Mouse (Mus musculus) midbrain, embryonic 12.5 days (tissue): ENCODE results near the gene Olfr734. TPM values are rescaled to one million over a fixed set of nuclear protein-coding genes. Genes with fewer than 3 reads are reported as not detected.

ENCODE experiments used
- ATAC-seq: fragments of 200-750 bp; cut with Nextera tagmentation; 2 replicates; pipeline ENCODE4 v1.8.0; 2017; ENCODE audit warnings: low read depth, moderate TSS enrichment, moderate library complexity; ENCODE audit not compliant: low FRiP score
- H3K27ac ChIP-seq: fragments of 300-500 bp; sonication (generic); replicated peaks from 2 replicates; pipeline ENCODE4 v1.5.1; 2016; ENCODE audit warnings: mild to moderate bottlenecking
- H3K27me3 ChIP-seq: fragments of 300-500 bp; sonication (generic); 2 replicates; pipeline ENCODE4 v1.6.1; 2016; ENCODE audit warnings: mild to moderate bottlenecking
- H3K36me3 ChIP-seq: fragments of 300-500 bp; sonication (generic); 2 replicates; pipeline ENCODE4 v1.6.1; 2016
- H3K4me1 ChIP-seq: fragments of 300-500 bp; sonication (generic); 2 replicates; pipeline ENCODE4 v1.6.1; 2016
- H3K4me2 ChIP-seq: fragments of 300-500 bp; sonication (generic); replicated peaks from 2 replicates; pipeline ENCODE4 v1.6.1; 2016; ENCODE audit warnings: mild to moderate bottlenecking, moderate library complexity
- H3K4me3 ChIP-seq: fragments of 300-500 bp; sonication (generic); 2 replicates; pipeline ENCODE4 v1.5.1; 2016; ENCODE audit warnings: mild to moderate bottlenecking
- H3K9ac ChIP-seq: fragments of 300-500 bp; sonication (generic); replicated peaks from 2 replicates; pipeline ENCODE4 v1.6.1; 2016; ENCODE audit warnings: mild to moderate bottlenecking, moderate library complexity
- H3K9me3 ChIP-seq: fragments of 300-500 bp; sonication (generic); 2 replicates; pipeline ENCODE4 v1.6.1; 2016; ENCODE audit warnings: mild to moderate bottlenecking
- WGBS: fragments of 180-500 bp; shearing (Covaris S2); methylation state at CpG from one replicate; pipeline ENCODE4 v1.1.7; 2016; 5-methylcytosine and 5-hydroxymethylcytosine counted together
- polyA plus RNA-seq: library from polyadenylated mRNA; unstranded; fragments of >200 nt; fragmentation: Nextera tagmentation; extraction: Ambion mirVana; gene quantifications from 2 replicates; pipeline ENCODE4 v1.2.1, GENCODE M21; 2016

The Olfr734 gene
- not detected in 2 replicates for polyA plus RNA-seq

DNA sequence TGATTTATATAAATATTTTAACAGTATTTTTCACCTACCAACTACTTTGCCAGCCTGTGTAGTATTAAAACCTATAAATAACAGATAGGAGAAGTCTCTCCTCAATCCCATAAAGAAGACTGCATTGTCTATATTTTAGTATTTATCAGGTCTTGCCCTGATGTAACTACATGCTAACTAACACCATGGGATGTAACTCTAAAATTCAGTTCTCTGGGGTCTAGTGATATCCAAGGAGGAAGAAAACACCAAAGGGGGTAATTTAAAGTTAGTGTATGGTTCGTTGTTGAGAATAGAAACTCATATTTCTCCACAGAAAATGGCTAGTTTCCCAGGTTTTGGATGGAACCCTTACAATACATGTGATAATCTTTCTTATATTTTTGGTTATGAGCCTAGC is at the start of gene Olfr734:
TSS of gene Olfr734 (minus strand) at position 101 of the 400 bp plus-strand sequence.
- H3K4me2 ChIP-seq: no peak within 1 kb of the TSS
- H3K27me3 ChIP-seq: no peaks in the 10 kb centered on the region
- ATAC-seq: no peak
- H3K9ac ChIP-seq: no peak within 1 kb of the TSS
- no peaks in the 10 kb centered on the region for H3K4me1 ChIP-seq
- no peak within 1 kb of the TSS for H3K27ac ChIP-seq
- no peaks in the 10 kb centered on the region for H3K36me3 ChIP-seq
- peaks cover 3% of the 10 kb centered on the region; the same call in 1 of the 2 replicates for H3K9me3 ChIP-seq
- WGBS: 79% methylated on average over 1 of the region's 1 CpGs
- H3K4me3 ChIP-seq: no peak within 1 kb of the TSS

DNA sequence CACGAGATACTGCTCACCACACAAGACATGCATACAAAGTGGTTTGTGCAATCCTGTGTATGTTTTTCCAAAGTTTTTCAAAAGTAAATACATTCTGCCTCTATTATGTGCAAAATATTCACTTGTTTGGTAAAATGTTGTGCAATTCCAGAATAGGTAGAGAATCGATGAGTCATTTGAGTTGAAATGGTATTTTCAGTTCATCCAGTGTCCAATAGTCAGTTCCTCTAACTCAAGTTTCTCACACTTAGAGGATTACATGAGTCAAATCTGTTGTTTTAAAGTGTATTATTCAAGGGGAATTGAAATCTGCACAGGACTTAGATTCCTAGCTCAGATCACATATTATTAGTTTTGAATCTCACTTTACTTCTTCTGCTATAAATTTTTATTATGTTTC is 37.0 kb upstream of the Olfr734 start:
- H3K27me3 ChIP-seq: no peaks in the 10 kb centered on the region
- no peak for ATAC-seq
- no peaks in the 10 kb centered on the region for H3K36me3 ChIP-seq
- H3K9me3 ChIP-seq: no peaks in the 10 kb centered on the region
- H3K4me2 ChIP-seq: no peak overlapping the region
- H3K27ac ChIP-seq: no peak overlapping the region
- WGBS: 79% methylated on average over 2 of the region's 2 CpGs
- H3K4me3 ChIP-seq: no peak overlapping the region
- H3K4me1 ChIP-seq: no peaks in the 10 kb centered on the region
- H3K9ac ChIP-seq: no peak overlapping the region

- Histone ChIP-seq H3K4me3 (no peak overlapping the region), H3K4me2 (no peak overlapping the region), H3K27me3 (no peaks in the 10 kb centered on the region), H3K9ac (no peak overlapping the region), H3K27ac (no peak overlapping the region), H3K9me3 (no peaks in the 10 kb centered on the region), H3K4me1 (no peaks in the 10 kb centered on the region), H3K36me3 (no peaks in the 10 kb centered on the region)
- no peak for ATAC-seq
- 87% methylated on average over 3 of the region's 3 CpGs for WGBS
Measured at GRCm38 (mm10) chr14:50360480-50360879, 33.9 kb upstream of the Olfr734 start.

GRCm38 (mm10) chr14:50357593-50357992 is 31.0 kb upstream of the Olfr734 start, which contains the start of gene Tlr11:
Gene Tlr11, plus strand, starts transcription at chr14:50357914.
- 0 out of 2 replicates have a peak, but pooled peaks cover 3% of the 10 kb centered on the region for H3K9me3 ChIP-seq
- 82% methylated on average over 2 of the region's 2 CpGs for WGBS
- no peak within 1 kb of the TSS for H3K9ac ChIP-seq
- no peaks in the 10 kb centered on the region for H3K4me1 ChIP-seq
- H3K36me3 ChIP-seq: no peaks in the 10 kb centered on the region
- H3K4me3 ChIP-seq: no peak within 1 kb of the TSS
- no peak within 1 kb of the TSS for H3K27ac ChIP-seq
- H3K4me2 ChIP-seq: no peak within 1 kb of the TSS
- ATAC-seq: no peak
- H3K27me3 ChIP-seq: no peaks in the 10 kb centered on the region

DNA sequence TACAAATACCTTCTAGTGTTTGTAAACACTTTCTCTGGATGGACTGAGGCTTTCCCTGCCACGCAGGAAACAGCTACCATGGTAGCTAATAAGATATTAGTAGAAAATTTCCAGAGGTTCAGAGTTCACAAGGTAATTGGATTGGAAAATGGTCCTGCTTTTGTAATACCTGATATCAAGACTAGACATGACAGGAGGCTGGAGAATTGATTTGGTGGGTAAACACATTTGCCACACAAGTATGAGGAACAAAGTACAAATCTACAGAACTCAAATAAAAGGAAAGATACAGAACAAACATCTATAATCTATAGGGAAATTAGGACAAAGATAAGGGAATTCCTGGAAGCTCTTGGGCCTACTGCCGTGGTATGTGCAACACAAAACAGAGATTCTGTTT is 30.2 kb upstream of the Olfr734 start:
- no peak overlapping the region for H3K9ac ChIP-seq
- no peaks in the 10 kb centered on the region for H3K4me1 ChIP-seq
- no peak overlapping the region for H3K4me2 ChIP-seq
- WGBS: 84% methylated on average over 2 of the region's 2 CpGs
- H3K9me3 ChIP-seq: 0 out of 2 replicates have a peak, but pooled peaks cover 3% of the 10 kb centered on the region
- H3K27me3 ChIP-seq: no peaks in the 10 kb centered on the region
- no peak overlapping the region for H3K4me3 ChIP-seq
- no peak for ATAC-seq
- no peaks in the 10 kb centered on the region for H3K36me3 ChIP-seq
- H3K27ac ChIP-seq: no peak overlapping the region

DNA sequence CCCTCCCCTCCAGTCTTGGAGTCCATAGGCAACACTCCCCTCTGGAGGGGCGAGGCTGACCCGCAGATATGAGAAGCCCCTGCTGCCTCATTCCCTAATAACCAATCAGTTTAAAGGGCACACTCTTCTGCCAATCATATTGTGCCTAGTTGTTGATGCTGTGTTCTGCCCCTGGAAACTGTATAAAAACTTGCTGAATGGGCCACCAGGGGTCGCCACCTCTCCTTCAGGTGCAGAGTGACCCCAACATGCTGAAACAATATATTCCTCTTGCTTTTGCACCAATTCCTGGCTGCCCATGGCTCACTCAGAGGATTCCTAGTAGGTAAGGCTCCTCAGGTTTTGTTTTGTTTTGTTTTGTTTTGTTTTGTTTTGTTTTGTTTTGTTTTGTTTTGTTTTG is 25.9 kb upstream of the Olfr734 start:
- Histone ChIP-seq H3K36me3 (no peaks in the 10 kb centered on the region), H3K9ac (no peak overlapping the region), H3K4me3 (no peak overlapping the region), H3K27ac (no peak overlapping the region), H3K9me3 (0 out of 2 replicates have a peak, but pooled peaks cover 3% of the 10 kb centered on the region), H3K27me3 (no peaks in the 10 kb centered on the region), H3K4me1 (no peaks in the 10 kb centered on the region), H3K4me2 (no peak overlapping the region)
- WGBS: 40% methylated on average over 3 of the region's 3 CpGs
- no peak for ATAC-seq

- H3K9me3 ChIP-seq: no peaks in the 10 kb centered on the region
- no peak within 1 kb of the TSS for H3K9ac ChIP-seq
- H3K4me1 ChIP-seq: no peaks in the 10 kb centered on the region
- H3K27me3 ChIP-seq: no peaks in the 10 kb centered on the region
- no peak for ATAC-seq
- no peak within 1 kb of the TSS for H3K4me3 ChIP-seq
- 96% methylated on average over 2 of the region's 2 CpGs for WGBS
- H3K27ac ChIP-seq: no peak within 1 kb of the TSS
- H3K36me3 ChIP-seq: no peaks in the 10 kb centered on the region
- no peak within 1 kb of the TSS for H3K4me2 ChIP-seq
Measured at GRCm38 (mm10) chr14:50348796-50349195, 22.2 kb upstream of the Olfr734 start, which contains the start of gene Olfr735. Gene Olfr735, minus strand, starts transcription at chr14:50348872.

GRCm38 (mm10) chr14:50301422-50301821 is 25.1 kb downstream of the Olfr734 start, which contains the start of gene Olfr733:
Gene Olfr733, minus strand, starts transcription at chr14:50301522.
- Histone ChIP-seq H3K36me3 (no peaks in the 10 kb centered on the region), H3K9me3 (no peaks in the 10 kb centered on the region), H3K27ac (no peak within 1 kb of the TSS), H3K9ac (no peak within 1 kb of the TSS), H3K4me1 (no peaks in the 10 kb centered on the region), H3K4me3 (no peak within 1 kb of the TSS), H3K4me2 (no peak within 1 kb of the TSS), H3K27me3 (no peaks in the 10 kb centered on the region)
- no peak for ATAC-seq

DNA sequence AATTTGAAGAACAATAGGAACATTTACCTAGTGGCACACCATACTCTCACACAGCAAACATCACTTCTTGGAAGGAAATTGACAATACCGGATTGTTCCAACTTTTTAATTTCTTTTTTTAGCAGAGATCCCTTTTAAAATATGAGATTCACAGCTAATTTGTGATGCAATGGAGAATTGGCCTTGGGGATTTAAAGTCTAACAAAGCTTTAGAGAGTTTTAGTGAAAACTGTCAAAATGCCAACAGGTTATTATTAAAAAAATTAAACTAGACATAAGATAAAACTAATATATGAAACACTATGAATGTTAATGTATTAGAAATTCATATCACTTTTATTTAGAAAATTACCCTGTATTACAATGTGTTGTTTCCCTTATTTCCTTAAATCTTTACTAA is 42.5 kb downstream of the Olfr734 start, which contains the start of gene Olfr732:
TSS of gene Olfr732 (minus strand) at position 101 of the 400 bp plus-strand sequence.
- H3K4me2 ChIP-seq: no peak within 1 kb of the TSS
- 91% methylated on average over 1 of the region's 1 CpGs for WGBS
- no peaks in the 10 kb centered on the region for H3K36me3 ChIP-seq
- H3K9me3 ChIP-seq: no peaks in the 10 kb centered on the region
- H3K9ac ChIP-seq: no peak within 1 kb of the TSS
- no peak within 1 kb of the TSS for H3K27ac ChIP-seq
- no peak within 1 kb of the TSS for H3K4me3 ChIP-seq
- no peak for ATAC-seq
- H3K27me3 ChIP-seq: no peaks in the 10 kb centered on the region
- no peaks in the 10 kb centered on the region for H3K4me1 ChIP-seq

Other genes with a start within 250 kb of the Olfr734 start
- not detected in 2 replicates for gene Olfr726, start 235.8 kb downstream of the Olfr734 start, polyA plus RNA-seq
- not detected in 2 replicates for gene Olfr727, start 203.6 kb downstream of the Olfr734 start, polyA plus RNA-seq
- not detected in 2 replicates for gene Olfr728, start 184.1 kb downstream of the Olfr734 start, polyA plus RNA-seq
- gene Olfr729, start 173.9 kb downstream of the Olfr734 start, polyA plus RNA-seq: not detected in 2 replicates
- not detected in 2 replicates for gene Olfr730, start 138.6 kb downstream of the Olfr734 start, polyA plus RNA-seq
- not detected in 2 replicates for gene Olfr731, start 84.9 kb downstream of the Olfr734 start, polyA plus RNA-seq
- not detected in 2 replicates for gene Olfr732, start 42.6 kb downstream of the Olfr734 start, polyA plus RNA-seq
- not detected in 2 replicates for gene Olfr733, start 25.2 kb downstream of the Olfr734 start, polyA plus RNA-seq
- gene Olfr735, start 22.1 kb upstream of the Olfr734 start, polyA plus RNA-seq: not detected in 2 replicates
- not detected in 2 replicates for gene Tlr11, start 31.2 kb upstream of the Olfr734 start, polyA plus RNA-seq
- gene Olfr736, start 54.4 kb upstream of the Olfr734 start, polyA plus RNA-seq: not detected in 2 replicates
- gene Olfr738, start 80.8 kb upstream of the Olfr734 start, polyA plus RNA-seq: not detected in 2 replicates
- gene Olfr739, start 91.9 kb upstream of the Olfr734 start, polyA plus RNA-seq: not detected in 2 replicates
- not detected in 2 replicates for gene Olfr740, start 118.8 kb upstream of the Olfr734 start, polyA plus RNA-seq
- gene Olfr741, start 146.0 kb upstream of the Olfr734 start, polyA plus RNA-seq: not detected in 2 replicates
- gene Olfr742, start 176.8 kb upstream of the Olfr734 start, polyA plus RNA-seq: not detected in 2 replicates
- not detected in 2 replicates for gene Olfr743, start 195.1 kb upstream of the Olfr734 start, polyA plus RNA-seq